Comparison of ENCODE assay signal across 7 mouse cellular contexts in genomic region chr12:112576749-112577148, GRCm38 (mm10). TPM values are rescaled to one million over a fixed set of nuclear protein-coding genes. Genes with fewer than 3 reads are reported as not detected.
DNase-seq lines count a peak whose midpoint lies in the region; ATAC-seq and TF ChIP-seq lines count a peak whose summit lies in the region.

No protein-coding gene starts in this region.

- H3K9me3 ChIP-seq in kidney, embryonic 14.5 days (ENCODE audit: control insufficient read depth, low read length), result no peaks in the 10 kb centered on the region
- H3K9me3 ChIP-seq in ES-E14 (ENCODE audit: control insufficient read depth, insufficient read depth, low read depth, low read length), result no peaks in the 10 kb centered on the region
- H3K9me3 ChIP-seq in limb, embryonic 11.5 days (ENCODE audit: control insufficient read depth, low read length), result no peaks in the 10 kb centered on the region

- DNase-seq in kidney, adult 11 months, result no peak
- DNase-seq in 3134 (ENCODE audit: extremely low read depth, insufficient read length, low spot score) (peak; percentile 64), ES-E14 (ENCODE audit: low read depth, low spot score) (no peak)
- DNase-seq in limb, embryonic 11.5 days (ENCODE audit: low spot score), result no peak
- no peak for DNase-seq in thymus, postnatal 36 days
- DNase-seq in gastrocnemius, postnatal 25 days, result no peak

- peak overlapping the region; percentile 22 for H3K4me2 ChIP-seq in kidney, embryonic 14.5 days (replicated peaks; ENCODE audit: low read depth, low read length)
- H3K4me2 ChIP-seq in limb, embryonic 11.5 days (ENCODE audit: low read depth, severe bottlenecking), result no peak overlapping the region

- no peak overlapping the region for H3K9ac ChIP-seq in kidney, embryonic 14.5 days (ENCODE audit: low read depth, low read length)
- peak overlapping the region; percentile 23; the same call in 1 of the 2 replicates for H3K9ac ChIP-seq in ES-E14 (ENCODE audit: insufficient read depth, low read depth, low read length, poor library complexity, severe bottlenecking)
- no peak overlapping the region for H3K9ac ChIP-seq in limb, embryonic 11.5 days (ENCODE audit: low read length)

- peaks cover 28% of the 10 kb centered on the region for H3K4me1 ChIP-seq in kidney, embryonic 14.5 days (ENCODE audit: control insufficient read depth, insufficient read depth, low read length)
- peaks cover 0 to 20% of the 10 kb centered on the region in 2 experiments; a peak in 3 of 4 replicates for H3K4me1 ChIP-seq in ES-E14 (ENCODE audit: control insufficient read depth in 2 of 2, insufficient read depth in 2 of 2, low read length in 2 of 2, poor library complexity in 1 of 2)
- peaks cover 7% of the 10 kb centered on the region for H3K4me1 ChIP-seq in limb, embryonic 11.5 days (ENCODE audit: control insufficient read depth, insufficient read depth, low read length)

- WGBS in kidney, embryonic 14.5 days, result 0% methylated on average over 3 of the region's 3 CpGs
- 2% methylated on average over 3 of the region's 3 CpGs for WGBS in limb, embryonic 11.5 days

- H3K27ac ChIP-seq in kidney, embryonic 14.5 days (ENCODE audit: low read depth, low read length), result peak overlapping the region; percentile 85
- peak overlapping the region; percentile 57; the same call in 1 of the 2 replicates for H3K27ac ChIP-seq in ES-E14 (ENCODE audit: insufficient read depth, low read depth, low read length, poor library complexity, severe bottlenecking)
- no peak overlapping the region for H3K27ac ChIP-seq in limb, embryonic 11.5 days (replicated peaks; ENCODE audit: low read depth, low read length)

- no peaks in the 10 kb centered on the region for H3K36me3 ChIP-seq in kidney, embryonic 14.5 days (ENCODE audit: control insufficient read depth, insufficient read depth, low read length)
- no peaks in the 10 kb centered on the region for H3K36me3 ChIP-seq in ES-E14 (ENCODE audit: control insufficient read depth, insufficient read depth, low read length, poor library complexity, severe bottlenecking)
- no peaks in the 10 kb centered on the region for H3K36me3 ChIP-seq in limb, embryonic 11.5 days (ENCODE audit: control insufficient read depth, insufficient read depth, low read length)

- in situ Hi-C loops in ES-E14 (cut with MboI; ENCODE audit: low sequenced_read_pairs in 2 of 2, unreplicated experiment in 2 of 2), result no loop called here

- no peaks in the 10 kb centered on the region for H3K27me3 ChIP-seq in kidney, embryonic 14.5 days (ENCODE audit: control insufficient read depth, insufficient read depth, low read length)
- no peaks in the 10 kb centered on the region for H3K27me3 ChIP-seq in limb, embryonic 11.5 days (ENCODE audit: control insufficient read depth, insufficient read depth, low read length)

- peak; percentile 89 for ATAC-seq in kidney, embryonic 14.5 days (ENCODE audit: low FRiP score, low TSS enrichment)
- ATAC-seq in limb, embryonic 11.5 days (ENCODE audit: insufficient number of reproducible peaks, low FRiP score, low TSS enrichment, low read depth), result peak; percentile 47; the same call in 1 of the 2 replicates

- H3K4me3 ChIP-seq in kidney, embryonic 14.5 days (ENCODE audit: low read length), result no peak overlapping the region
- peak overlapping the region in 1 of 2 experiments; percentile 9; a peak in 1 of 4 replicates for H3K4me3 ChIP-seq in ES-E14 (ENCODE audit: insufficient read depth in 1 of 2, low read depth in 1 of 2, low read length in 2 of 2, poor library complexity in 1 of 2, severe bottlenecking in 1 of 2)
- no peak overlapping the region for H3K4me3 ChIP-seq in limb, embryonic 11.5 days (ENCODE audit: low read depth, low read length)

TF ChIP-seq in ES-E14, 5 proteins besides CTCF, POLR2A, EP300 and RAD21:
- no peak for TF ChIP-seq ZNF384 (IDR thresholded peaks at IDR 0.05; ENCODE audit: low read depth, low read length)
TF ChIP-seq in ES-E14: peak in this region for 0.

RNA-seq across cellular contexts. Expression of gene Inf2, which starts 11.8 kb away (rescaled TPM):
- polyA plus RNA-seq in kidney, embryonic 14.5 days (2014; fragmentation: Nextera tagmentation; extraction: Ambion mirVana), result 4.7 and 5.8 TPM in 2 replicates
- 17.8 and 21.0 TPM in 2 replicates for total RNA-seq in ES-E14 (2012; rRNA removed)
- 2.2 and 2.4 TPM in 2 replicates for polyA plus RNA-seq in limb, embryonic 11.5 days (2014; fragmentation: Nextera tagmentation; extraction: Ambion mirVana)
- total RNA-seq in gastrocnemius, postnatal 25 days (2021), result 10 to 100 TPM; 10.3 to 10.9 TPM

RNA-seq across cellular contexts. Expression of gene Adssl1, which starts 43.1 kb away (rescaled TPM):
- polyA plus RNA-seq in kidney, embryonic 14.5 days (2014; fragmentation: Nextera tagmentation; extraction: Ambion mirVana), result 8.0 and 9.3 TPM in 2 replicates
- total RNA-seq in ES-E14 (2012; rRNA removed), result 2.0 and 2.4 TPM in 2 replicates
- 4.4 and 5.1 TPM in 2 replicates for polyA plus RNA-seq in limb, embryonic 11.5 days (2014; fragmentation: Nextera tagmentation; extraction: Ambion mirVana)
- 100 to 1,000 TPM; 887 to 928 TPM for total RNA-seq in gastrocnemius, postnatal 25 days (2021)

Comparison
In these comparisons a context has a peak if more than half of its experiments do, and no peak if none do; other contexts are left out.
1. RNA of gene Adssl1, which starts 43.1 kb away (total RNA-seq): 887 to 928 TPM in gastrocnemius, postnatal 25 days; 2.0 to 2.4 TPM in ES-E14; every median in the first group is over 100 times any median in the second.